Mouse (Mus musculus) hindbrain, embryonic 11.5 days (tissue): ENCODE results near the gene Ttll9. TPM values are rescaled to one million over a fixed set of nuclear protein-coding genes. Genes with fewer than 3 reads are reported as not detected.

Experiments used
- ATAC-seq: fragments of 200-750 bp; cut with Nextera tagmentation; 2 replicates; pipeline ENCODE4 v1.8.0; 2017; ENCODE audit warnings: mild to moderate bottlenecking, moderate TSS enrichment, moderate library complexity; ENCODE audit not compliant: low FRiP score
- DNase-seq: peaks from one replicate; pipeline ENCODE4 v3.0.0-alpha.2; 2015; ENCODE audit warnings: low spot score
- H3K27ac ChIP-seq: fragments of 300-500 bp; sonication (generic); 2 replicates; pipeline ENCODE4 v1.5.1; 2014; ENCODE audit warnings: mild to moderate bottlenecking, low read depth, low read length
- H3K27me3 ChIP-seq: fragments of 300-500 bp; sonication (generic); 2 replicates; pipeline ENCODE4 v1.6.1; 2014; ENCODE audit warnings: mild to moderate bottlenecking, low read length, moderate library complexity, mixed read lengths; ENCODE audit not compliant: control insufficient read depth, insufficient read depth
- H3K36me3 ChIP-seq: fragments of 300-500 bp; sonication (generic); 2 replicates; pipeline ENCODE4 v1.6.1; 2014; ENCODE audit warnings: mild to moderate bottlenecking, low read length, moderate library complexity, mixed read lengths; ENCODE audit not compliant: control insufficient read depth, insufficient read depth
- H3K4me1 ChIP-seq: fragments of 300-500 bp; sonication (generic); replicated peaks from 2 replicates; pipeline ENCODE4 v1.6.1; 2014; ENCODE audit warnings: low read length, mixed read lengths; ENCODE audit not compliant: control insufficient read depth, insufficient read depth
- H3K4me2 ChIP-seq: fragments of 300-500 bp; sonication (generic); replicated peaks from 2 replicates; pipeline ENCODE4 v1.6.1; 2014; ENCODE audit warnings: mild to moderate bottlenecking, low read depth, low read length
- H3K4me3 ChIP-seq: fragments of 300-500 bp; sonication (generic); 2 replicates; pipeline ENCODE4 v1.5.1; 2014; ENCODE audit warnings: low read depth, low read length
- H3K9ac ChIP-seq: fragments of 300-500 bp; sonication (generic); 2 replicates; pipeline ENCODE4 v1.6.1; 2014; ENCODE audit warnings: low read depth, low read length
- H3K9me3 ChIP-seq: fragments of 300-500 bp; sonication (generic); 2 replicates; pipeline ENCODE4 v1.6.1; 2016; ENCODE audit warnings: low read length; ENCODE audit not compliant: control insufficient read depth
- WGBS: fragments of 180-500 bp; shearing (Covaris S2); extraction: QIAGEN DNeasy Blood & Tissue Kit; methylation state at CpG from one replicate; pipeline ENCODE4 v1.1.7; 2014; 5-methylcytosine and 5-hydroxymethylcytosine counted together
- polyA plus RNA-seq: library from polyadenylated mRNA; unstranded; fragments of >200 nt; fragmentation: Nextera tagmentation; extraction: Ambion mirVana; gene quantifications from 2 replicates; pipeline ENCODE4 v1.2.1, GENCODE M21; 2014

The Ttll9 gene
- polyA plus RNA-seq, 1 experiment from 2014 or later, result 1.4 TPM

GRCm38 (mm10) chr2:153055270-153055920 is 93.1 kb downstream of the Ttll9 start:
- no peak overlapping the region for H3K4me3 ChIP-seq
- no peaks in the 10 kb centered on the region for H3K4me1 ChIP-seq
- no peak overlapping the region for H3K9ac ChIP-seq
- H3K9me3 ChIP-seq, result no peaks in the 10 kb centered on the region
- H3K4me2 ChIP-seq, result no peak overlapping the region
- ATAC-seq (no peak), DNase-seq (no peak)
- peaks cover 8% of the 10 kb centered on the region for H3K27me3 ChIP-seq
- no peak overlapping the region for H3K27ac ChIP-seq
- no peaks in the 10 kb centered on the region for H3K36me3 ChIP-seq
- WGBS, result 68% methylated on average over 6 of the region's 6 CpGs

Other genes with a start within 250 kb of the Ttll9 start
- gene Id1, start 226.2 kb upstream of the Ttll9 start, polyA plus RNA-seq, result 166 and 168 TPM in 2 replicates
- 4.1 and 4.4 TPM in 2 replicates for gene Cox4i2, start 208.3 kb upstream of the Ttll9 start, polyA plus RNA-seq
- gene Bcl2l1, start 130.8 kb upstream of the Ttll9 start, polyA plus RNA-seq, result 129 and 134 TPM in 2 replicates
- 139 and 140 TPM in 2 replicates for gene Tpx2, start 114.5 kb upstream of the Ttll9 start, polyA plus RNA-seq
- not detected in 2 replicates for gene Mylk2, start 51.1 kb upstream of the Ttll9 start, polyA plus RNA-seq
- gene Foxs1, start 29.3 kb upstream of the Ttll9 start, polyA plus RNA-seq, result 1.7 and 1.9 TPM in 2 replicates
- gene Dusp15, start 10.8 kb upstream of the Ttll9 start, polyA plus RNA-seq, result 1.4 and 2.3 TPM in 2 replicates
- 71.1 and 96.5 TPM in 2 replicates for gene Pdrg1, start 52.9 kb downstream of the Ttll9 start, polyA plus RNA-seq
- 0.45 and 0.81 TPM in 2 replicates for gene Xkr7, start 69.4 kb downstream of the Ttll9 start, polyA plus RNA-seq
- 2.1 and 2.2 TPM in 2 replicates for gene Ccm2l, start 103.5 kb downstream of the Ttll9 start, polyA plus RNA-seq
- gene Hck, start 146.0 kb downstream of the Ttll9 start, polyA plus RNA-seq, result 2.0 and 2.4 TPM in 2 replicates
- 77.9 and 82.9 TPM in 2 replicates for gene Tm9sf4, start 198.8 kb downstream of the Ttll9 start, polyA plus RNA-seq